In the genomic region with DNA sequence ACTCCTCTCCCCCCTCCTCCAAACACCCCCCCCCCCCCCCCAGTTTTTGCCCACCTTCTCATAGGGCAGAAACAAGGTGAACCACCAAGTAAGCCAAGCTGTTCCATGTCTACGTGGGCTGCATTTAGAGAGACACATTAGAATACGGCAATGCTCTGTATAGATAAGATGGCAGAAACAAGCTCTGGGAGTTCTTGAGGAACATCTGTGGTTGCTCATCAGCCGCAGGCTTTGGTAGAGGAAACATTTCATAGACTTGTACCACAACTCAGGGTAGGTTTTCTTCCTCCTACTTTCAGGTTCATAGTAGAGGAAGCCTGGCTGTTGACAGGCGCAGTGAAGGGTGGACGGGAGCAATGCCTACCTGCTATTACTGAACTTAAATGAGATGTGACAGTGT, we compare ENCODE assay signal across 19 mouse cellular contexts.
DNase-seq lines count a peak whose midpoint lies in the region; ATAC-seq and TF ChIP-seq lines count a peak whose summit lies in the region.
"Had no signal": no experiment of that assay in that cellular context is flagged by ENCODE, and none has a peak within 500 bp of the region (broad histone marks: within the 10 kb centered on the region; RNA-seq: fewer than 3 reads in every experiment).

No protein-coding gene starts in this region.

- TF ChIP-seq POLR2A in MEL (IDR thresholded peaks at IDR 0.05; ENCODE audit: control insufficient read depth in 1 of 2, insufficient read depth in 1 of 2, low read depth in 1 of 2, low read length in 2 of 2, poor library complexity in 1 of 2), result no peak

- 49% methylated on average over 5 of the region's 5 CpGs for WGBS in liver, postnatal 0 days (ENCODE audit: insufficient replicate concordance)
- 90% methylated on average over 5 of the region's 5 CpGs for WGBS in midbrain, embryonic 10.5 days

- no peak for TF ChIP-seq CTCF in MEL (IDR thresholded peaks at IDR 0.05 in 2 of 3, conservative IDR thresholded peaks at IDR 0.05 in 1 of 3; ENCODE audit: control insufficient read depth in 1 of 3, insufficient read depth in 1 of 3, low read depth in 2 of 3, low read length in 3 of 3, poor library complexity in 1 of 3, severe bottlenecking in 1 of 3)
- no peak for TF ChIP-seq CTCF in liver, postnatal 0 days (IDR thresholded peaks at IDR 0.05; ENCODE audit: low read depth)

- H3K27ac ChIP-seq in MEL (ENCODE audit: control insufficient read depth, low read depth, low read length), result peak overlapping the region; percentile 50
- 0 out of 2 replicates have a peak overlapping the region, but pooled peaks have one; percentile 44 for H3K27ac ChIP-seq in liver, postnatal 0 days (ENCODE audit: low read depth)
- no peak overlapping the region for H3K27ac ChIP-seq in midbrain, embryonic 10.5 days (replicated peaks)
- H3K27ac ChIP-seq: hindbrain, embryonic 12.5 days; midbrain, embryonic 13.5 days; stomach, embryonic 15.5 days had no signal

- H3K36me3 ChIP-seq in MEL (ENCODE audit: control insufficient read depth in 1 of 2, insufficient read depth in 2 of 2, low read length in 2 of 2), result peaks cover 21 to 52% of the 10 kb centered on the region in 2 experiments
- 0 out of 2 replicates have a peak, but pooled peaks cover 2% of the 10 kb centered on the region for H3K36me3 ChIP-seq in liver, postnatal 0 days (replicated peaks; ENCODE audit: insufficient read depth, low read length)
- no peaks in the 10 kb centered on the region for H3K36me3 ChIP-seq in midbrain, embryonic 10.5 days
- H3K36me3 ChIP-seq: hindbrain, embryonic 12.5 days; midbrain, embryonic 13.5 days; stomach, embryonic 15.5 days had no signal

- H3K9ac ChIP-seq in MEL (ENCODE audit: control insufficient read depth, low read depth, low read length, poor library complexity, severe bottlenecking), result no peak overlapping the region
- H3K9ac ChIP-seq in liver, postnatal 0 days (replicated peaks), result no peak overlapping the region
- H3K9ac ChIP-seq: hindbrain, embryonic 12.5 days; lung, embryonic 14.5 days; midbrain, embryonic 13.5 days; stomach, embryonic 15.5 days had no signal

- H3K4me1 ChIP-seq in MEL (ENCODE audit: control insufficient read depth in 1 of 2, insufficient read depth in 2 of 2, low read length in 2 of 2), result peaks cover 23 to 33% of the 10 kb centered on the region in 2 experiments
- no peaks in the 10 kb centered on the region; the same call in 1 of the 2 replicates for H3K4me1 ChIP-seq in liver, postnatal 0 days (ENCODE audit: insufficient read depth)
- H3K4me1 ChIP-seq in midbrain, embryonic 10.5 days, result peaks cover 8% of the 10 kb centered on the region; the same call in 1 of the 2 replicates
- H3K4me1 ChIP-seq: stomach, embryonic 15.5 days had no signal

- TF ChIP-seq RAD21 in MEL (IDR thresholded peaks at IDR 0.05; ENCODE audit: low read depth, low read length), result no peak

- peak; percentile 52 to 57; a peak in 3 of 4 replicates for TF ChIP-seq EP300 in MEL (IDR thresholded peaks at IDR 0.05; ENCODE audit: low read depth in 1 of 2, low read length in 2 of 2)
- TF ChIP-seq EP300 in liver, postnatal 0 days (IDR thresholded peaks at IDR 0.05; ENCODE audit: low read depth), result no peak

- ATAC-seq in liver, postnatal 0 days, result peak; percentile 68
- ATAC-seq: forebrain, embryonic 14.5 days; midbrain, embryonic 13.5 days had no signal

- peak; percentile 73 for DNase-seq in 416B (ENCODE audit: low read depth)
- peak; percentile 88 for DNase-seq in MEL (ENCODE audit: low read depth, low spot score)
- peak; percentile 26 for DNase-seq in liver
- no peak for DNase-seq in liver, postnatal 0 days
- DNase-seq in midbrain, embryonic 10.5 days (ENCODE audit: low spot score), result no peak
- DNase-seq in adrenal gland, adult 18-20 months (ENCODE audit: low spot score in 2 of 2), result no peak
- DNase-seq in spleen, adult 12 weeks (ENCODE audit: low spot score), result no peak
- DNase-seq: cerebellum, adult 8-10 months; heart, postnatal 10 days; kidney, postnatal 36 days; lung, embryonic 14.5 days; lung, postnatal 36 days; right cerebral cortex, postnatal 14 days; thymus, adult 18-20 months had no signal

- H3K9me3 ChIP-seq in MEL (replicated peaks; ENCODE audit: insufficient read depth, low read length), result no peaks in the 10 kb centered on the region
- H3K9me3 ChIP-seq in liver, postnatal 0 days (ENCODE audit: low read length), result no peaks in the 10 kb centered on the region
- no peaks in the 10 kb centered on the region for H3K9me3 ChIP-seq in midbrain, embryonic 10.5 days (replicated peaks)
- H3K9me3 ChIP-seq: hindbrain, embryonic 12.5 days; midbrain, embryonic 13.5 days; stomach, embryonic 15.5 days had no signal

- peaks cover 3% of the 10 kb centered on the region; the same call in 1 of the 2 replicates for H3K79me2 ChIP-seq in MEL (ENCODE audit: control insufficient read depth, insufficient read depth, low read length, poor library complexity)

- peak overlapping the region; percentile 34 for H3K4me2 ChIP-seq in liver, postnatal 0 days (ENCODE audit: low read depth, low read length)
- H3K4me2 ChIP-seq: heart, embryonic 11.5 days; hindbrain, embryonic 12.5 days; lung, embryonic 14.5 days; midbrain, embryonic 13.5 days; stomach, embryonic 15.5 days had no signal

- no peaks in the 10 kb centered on the region for H3K27me3 ChIP-seq in MEL (ENCODE audit: control insufficient read depth in 1 of 2, insufficient read depth in 2 of 2, low read length in 2 of 2)
- H3K27me3 ChIP-seq in liver, postnatal 0 days (ENCODE audit: insufficient read depth, low read length), result no peaks in the 10 kb centered on the region
- no peaks in the 10 kb centered on the region for H3K27me3 ChIP-seq in midbrain, embryonic 10.5 days (ENCODE audit: low read depth, poor library complexity, severe bottlenecking)
- H3K27me3 ChIP-seq: hindbrain, embryonic 12.5 days; midbrain, embryonic 13.5 days; stomach, embryonic 15.5 days had no signal

- H3K4me3 ChIP-seq in MEL (ENCODE audit: control insufficient read depth in 1 of 2, insufficient read depth in 1 of 2, low read depth in 2 of 2, low read length in 2 of 2), result 0 out of 4 replicates have a peak overlapping the region, but pooled peaks of 1 of the 2 experiments have one; percentile 9
- H3K4me3 ChIP-seq in liver, postnatal 0 days (ENCODE audit: low read depth, low read length), result no peak overlapping the region
- no peak overlapping the region for H3K4me3 ChIP-seq in midbrain, embryonic 10.5 days
- H3K4me3 ChIP-seq: hindbrain, embryonic 12.5 days; midbrain, embryonic 13.5 days; stomach, embryonic 15.5 days had no signal

TF ChIP-seq in MEL, 35 proteins besides CTCF, POLR2A, EP300 and RAD21:
- TF ChIP-seq UBTF (IDR thresholded peaks at IDR 0.05; ENCODE audit: borderline replicate concordance, insufficient read depth, low read depth, low read length) (0 out of 2 replicates have a peak, but pooled peaks have one; percentile 39), ETS1 (IDR thresholded peaks at IDR 0.05; ENCODE audit: low read depth, low read length) (0 out of 2 replicates have a peak, but pooled peaks have one; percentile 22), SIN3A (IDR thresholded peaks at IDR 0.05; ENCODE audit: low read length) (peak; percentile 63), TBP (IDR thresholded peaks at IDR 0.05; ENCODE audit: low read depth, low read length) (no peak), RCOR1 (IDR thresholded peaks at IDR 0.05; ENCODE audit: low read depth, low read length) (0 out of 2 replicates have a peak, but pooled peaks have one; percentile 13), TCF12 (IDR thresholded peaks at IDR 0.05; ENCODE audit: low read depth, low read length) (peak; percentile 63), HCFC1 (IDR thresholded peaks at IDR 0.05; ENCODE audit: low read depth, low read length) (no peak), TAL1 (IDR thresholded peaks at IDR 0.05; ENCODE audit: low read length) (peak; percentile 60), GATA1 (IDR thresholded peaks at IDR 0.05; ENCODE audit: low read depth, low read length) (peak; percentile 81)

Comparison
In these comparisons a context has a peak if more than half of its experiments do, and no peak if none do; other contexts are left out.
1. DNase-seq: peak in 416B (single experiment), MEL (single experiment) and liver (single experiment); none in liver, postnatal 0 days (single experiment), midbrain, embryonic 10.5 days (single experiment), adrenal gland, adult 18-20 months (0 of 2) and spleen, adult 12 weeks (single experiment).